Mouse (Mus musculus) erythroblast, adult 5-6 weeks (primary cell): ENCODE data around the gene Plekhf1. TPM values are rescaled to one million over a fixed set of nuclear protein-coding genes. Genes with fewer than 3 reads are reported as not detected.

Experiments used
- ATAC-seq: replicated peaks from 2 replicates; pipeline ENCODE4 v1.8.0; 2016; ENCODE audit warnings: moderate number of reproducible peaks, mild to moderate bottlenecking, moderate TSS enrichment, inconsistent platforms; ENCODE audit not compliant: poor library complexity, low FRiP score, severe bottlenecking
- total RNA-seq, 2 experiments: library from RNA; stranded (forward) in 1 of 2; stranded (reverse) in 1 of 2; fragments of 150-400 nt in 1 of 2; fragments of 200-764, 138-1000 nt in 1 of 2; gene quantifications; 2 replicates each; pipeline versions ENCODE4 v1.2.3 to v1.2.4; 2015 to 2017; ENCODE audit warnings: low replicate concordance in 2 of 2

The Plekhf1 gene
- total RNA-seq, 2 experiments from 2014 or later = 0.09 TPM; not detected in 1

DNA sequence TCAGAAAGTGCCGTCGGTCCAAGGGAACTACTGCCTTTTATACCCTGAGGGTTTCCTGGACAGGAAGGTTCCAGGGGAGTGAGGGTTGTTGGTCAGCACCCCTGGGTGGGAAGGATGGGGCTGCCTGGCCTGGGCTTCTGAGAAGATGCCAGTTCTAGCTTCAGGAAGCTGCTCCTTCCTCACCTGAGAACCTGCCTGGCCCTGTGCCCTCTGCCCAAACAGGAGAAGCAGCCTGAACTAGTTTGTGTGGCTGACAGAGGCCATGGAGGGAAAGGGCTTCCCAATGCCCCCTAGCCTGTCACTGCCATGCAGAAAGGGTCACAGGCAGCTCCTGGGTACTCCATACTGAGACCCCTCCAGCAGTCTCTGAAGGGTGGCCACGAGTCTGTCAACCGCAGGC, 8.3 kb downstream of the Plekhf1 start:
- ATAC-seq = no peak

DNA sequence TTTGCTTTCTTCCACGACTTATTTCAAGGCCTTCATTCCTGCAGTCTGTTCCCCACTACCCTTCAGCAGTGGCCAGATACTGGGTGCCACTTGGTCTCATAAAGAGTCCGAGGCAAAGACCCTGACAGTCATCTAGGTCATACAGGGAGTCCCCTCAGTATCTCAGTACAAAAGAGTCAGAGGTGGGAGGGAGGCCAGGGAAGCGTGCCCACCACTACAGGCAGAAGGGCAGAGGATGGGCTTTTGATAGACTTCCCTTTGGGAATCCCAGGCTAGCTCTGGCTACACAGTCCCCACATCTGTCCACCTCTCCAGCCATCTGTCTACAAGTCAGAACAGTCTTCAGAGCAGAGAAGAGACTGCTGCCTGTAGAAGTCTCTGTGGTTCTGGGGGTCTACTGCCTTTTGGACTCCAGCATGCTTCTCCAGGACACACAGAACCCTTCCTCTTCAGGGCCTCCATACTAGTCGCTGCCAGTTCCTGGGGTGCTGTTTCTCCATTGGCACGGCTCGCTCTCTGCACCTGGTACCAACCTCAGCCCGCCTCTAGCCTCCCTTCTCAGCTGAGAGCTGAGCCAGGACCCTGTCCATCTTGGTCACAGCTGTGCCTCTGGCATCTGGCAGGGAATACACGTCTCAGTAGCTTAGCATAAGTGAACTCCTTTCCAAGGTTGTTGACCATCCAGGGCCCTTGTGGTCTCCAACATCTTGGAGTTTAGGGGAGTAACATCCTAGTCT, 9.0 kb downstream of the Plekhf1 start:
- ATAC-seq = no peak

DNA sequence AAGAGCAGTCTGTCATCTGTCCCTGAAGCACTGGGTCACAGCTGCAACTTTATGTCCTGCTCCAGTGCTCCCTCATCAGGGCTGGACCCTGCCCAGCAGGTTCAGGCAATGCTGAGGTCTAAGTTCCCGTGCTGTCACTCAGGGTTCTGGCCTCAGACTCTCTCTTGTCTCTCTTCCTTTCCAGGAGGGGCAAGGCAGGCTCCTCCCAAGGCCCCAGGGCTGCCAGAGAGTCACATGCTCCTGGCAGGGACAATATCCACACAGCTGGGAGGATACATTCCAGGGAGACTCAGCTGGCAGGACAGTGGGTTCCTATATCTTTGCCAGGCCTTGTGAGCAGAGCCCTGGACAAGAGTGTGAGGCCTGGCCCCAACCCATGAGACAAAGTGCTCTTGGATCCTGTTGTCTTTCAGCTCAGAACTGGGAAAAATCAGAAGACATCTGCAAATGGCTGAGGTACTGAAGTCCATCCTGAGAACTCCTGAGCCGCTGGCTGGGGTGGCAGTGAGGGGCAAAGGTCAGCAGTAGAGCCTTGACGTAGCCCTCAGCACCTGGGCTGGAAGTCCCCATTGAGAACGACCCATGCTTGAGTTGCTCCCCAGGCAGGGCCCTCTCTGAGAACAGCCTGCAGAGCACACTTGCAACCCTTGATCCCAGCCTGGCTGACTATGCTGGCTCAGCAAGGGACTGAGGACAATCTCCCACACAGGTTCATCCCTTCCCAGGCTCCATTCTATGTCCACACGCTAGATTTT, 10.2 kb downstream of the Plekhf1 start:
- ATAC-seq = no peak

DNA sequence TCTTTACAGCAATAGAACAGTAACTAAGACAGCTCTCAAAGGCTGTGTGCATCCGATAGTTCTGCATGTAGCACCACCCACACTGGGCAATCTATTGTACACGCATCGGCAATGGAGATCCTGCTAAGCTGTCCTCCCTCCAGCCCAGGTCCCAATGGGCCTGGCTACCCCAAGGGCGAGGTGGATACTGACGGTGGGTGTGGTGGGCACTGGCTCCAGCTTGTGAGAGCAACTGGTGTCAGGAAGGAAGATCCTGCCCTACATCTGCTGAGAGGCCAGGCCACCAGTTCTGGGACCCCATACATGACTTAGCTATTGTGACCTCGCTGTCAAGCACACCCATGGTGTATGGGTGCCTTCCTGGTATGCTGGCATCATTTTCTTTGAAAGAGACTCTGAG, 12.1 kb downstream of the Plekhf1 start:
- no peak for ATAC-seq

DNA sequence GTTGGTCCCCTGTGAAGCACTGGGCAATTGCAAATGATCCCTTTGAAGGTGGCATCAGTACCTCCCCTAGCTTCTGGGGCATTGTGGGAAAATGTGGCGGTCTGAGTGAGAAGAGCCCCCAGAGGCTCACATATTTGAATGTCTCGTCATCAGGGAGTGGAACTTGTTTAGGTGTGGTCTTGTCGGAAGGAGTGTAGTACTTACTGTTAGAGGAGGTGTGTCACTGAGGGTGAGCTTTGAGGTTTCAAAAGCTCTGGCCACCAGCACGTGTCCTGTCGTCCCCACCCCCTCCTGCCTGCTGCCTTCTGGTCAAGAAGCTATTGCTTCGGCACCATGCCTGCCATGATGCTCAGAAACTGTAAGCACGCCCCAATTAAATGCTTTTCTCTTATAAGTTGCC, 12.5 kb downstream of the Plekhf1 start:
- ATAC-seq = no peak

DNA sequence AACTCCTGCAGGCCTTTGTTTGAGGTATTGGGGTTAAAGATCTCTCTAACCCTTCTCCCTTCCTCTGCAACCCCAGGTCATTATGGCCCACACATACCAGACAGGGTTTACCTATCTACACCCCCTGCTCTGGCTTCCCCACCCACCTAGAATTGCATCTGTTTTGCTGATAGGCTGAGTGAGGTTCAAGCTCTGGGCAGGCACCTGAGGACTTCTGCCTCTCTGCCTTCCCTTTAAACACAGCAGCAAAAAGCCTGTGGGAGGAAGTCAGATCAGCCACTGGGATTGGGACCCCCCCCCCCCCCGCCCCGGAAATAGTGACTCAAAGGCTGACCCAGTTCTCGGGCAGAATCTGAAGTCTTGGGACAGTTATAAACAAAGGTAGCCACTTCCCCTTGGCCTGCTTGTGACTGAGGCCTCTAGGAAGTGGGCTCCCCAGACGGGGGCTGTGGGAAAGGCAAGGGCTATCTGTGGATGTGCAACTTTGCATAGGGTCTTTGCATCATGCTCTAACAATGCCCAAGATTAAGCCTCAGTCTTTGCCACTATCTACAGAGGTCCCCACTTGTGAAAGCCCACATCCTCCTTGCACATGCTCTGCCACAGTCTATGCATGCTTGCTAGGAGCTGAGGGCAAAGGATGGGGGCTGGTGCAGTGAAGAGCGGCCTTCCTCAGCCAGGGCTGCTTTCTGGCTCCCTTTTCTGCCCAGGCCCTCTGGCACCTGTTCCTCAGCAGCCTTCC, 13.2 kb downstream of the Plekhf1 start:
- no peak for ATAC-seq

DNA sequence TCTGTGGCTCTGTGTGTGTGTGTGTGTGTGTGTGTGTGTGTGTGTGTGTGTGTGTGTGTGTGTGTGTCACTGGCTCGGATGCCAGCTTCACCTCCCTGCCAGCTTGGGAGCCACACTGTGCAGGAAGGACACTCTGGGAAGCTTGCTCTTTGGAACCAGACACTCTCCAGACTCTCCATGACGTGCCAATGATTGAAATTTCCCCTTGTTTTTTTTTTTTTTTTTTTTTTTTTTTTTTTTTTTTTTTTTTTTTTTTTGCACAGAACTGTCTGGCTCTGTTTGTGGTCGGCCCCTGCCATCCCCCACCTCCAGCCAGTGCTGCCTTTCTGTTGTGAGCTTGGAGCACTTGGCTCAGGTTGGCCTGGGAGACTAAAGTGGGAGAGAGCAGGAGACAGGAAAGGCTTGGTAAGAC, 15.2 kb downstream of the Plekhf1 start:
- no peak for ATAC-seq

DNA sequence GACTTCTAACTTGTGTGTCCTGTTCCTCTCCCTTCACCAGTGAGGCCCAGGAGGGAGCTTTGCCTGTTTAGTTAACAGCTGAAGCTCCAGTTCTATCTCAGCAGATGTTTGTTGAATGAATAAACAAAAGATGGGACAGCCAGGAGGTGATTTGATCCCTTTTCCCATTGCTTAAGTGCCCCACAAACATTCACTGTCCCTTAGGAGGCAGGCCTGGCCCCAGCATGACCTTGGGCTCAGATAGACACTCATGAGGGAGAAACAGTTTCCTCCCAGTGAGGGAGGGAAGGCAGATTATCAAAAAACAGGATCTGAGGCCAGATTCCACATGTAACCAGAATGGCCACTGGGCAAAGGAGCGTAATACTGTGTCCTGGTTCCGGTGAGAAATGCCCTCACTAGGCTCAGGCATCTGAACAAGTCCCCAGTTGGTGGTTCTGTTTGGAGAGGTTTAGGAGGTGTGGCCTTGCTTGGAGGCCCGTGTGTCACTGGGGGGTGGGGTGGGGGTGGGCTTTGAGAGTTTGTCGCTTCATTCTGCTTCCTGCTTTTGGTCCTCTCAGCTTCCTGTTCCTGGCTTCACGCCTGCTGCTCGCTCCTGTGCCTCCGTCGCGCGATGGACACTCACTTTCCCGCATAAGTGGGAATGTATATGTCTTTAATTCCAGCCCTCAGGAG, 18.2 kb downstream of the Plekhf1 start:
- no peak for ATAC-seq

DNA sequence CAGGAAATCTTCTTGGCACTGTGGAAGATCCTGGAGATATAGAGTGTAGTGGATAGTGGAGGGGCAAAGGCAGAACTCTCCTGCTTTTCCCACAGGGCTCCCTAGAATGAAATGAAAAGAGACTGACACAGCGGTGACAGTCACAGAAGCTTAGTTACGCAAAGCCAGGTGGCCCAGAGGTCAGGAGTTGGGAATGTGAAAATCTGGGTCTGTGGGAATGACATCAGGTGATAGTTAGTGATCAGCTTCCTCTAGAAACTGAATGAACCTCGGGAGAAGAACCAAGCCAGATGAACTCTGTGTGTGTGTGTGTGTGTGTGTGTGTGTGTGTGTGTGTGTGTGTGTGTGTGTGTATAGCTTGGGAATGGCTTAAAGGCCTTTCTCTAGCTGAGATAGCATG, 18.8 kb downstream of the Plekhf1 start:
- no peak for ATAC-seq

DNA sequence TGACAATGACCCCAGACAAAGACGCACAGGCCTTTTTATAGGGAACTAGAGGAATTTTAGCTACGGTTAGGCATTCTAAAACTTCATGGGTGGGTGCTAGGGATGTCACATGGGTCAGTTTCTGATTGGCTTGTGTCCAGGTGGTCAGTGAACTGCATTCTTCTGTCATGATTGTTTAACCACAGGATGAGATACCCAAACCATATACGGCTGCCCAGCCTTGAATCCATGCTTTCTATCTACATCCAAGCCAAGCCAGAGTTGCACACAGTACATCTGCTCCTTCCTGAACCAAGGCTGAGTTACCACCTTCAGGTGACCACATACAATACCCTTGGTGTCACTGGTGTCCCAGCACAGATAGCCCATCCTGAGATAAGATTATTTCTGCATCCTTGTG, 21.3 kb downstream of the Plekhf1 start:
- no peak for ATAC-seq

DNA sequence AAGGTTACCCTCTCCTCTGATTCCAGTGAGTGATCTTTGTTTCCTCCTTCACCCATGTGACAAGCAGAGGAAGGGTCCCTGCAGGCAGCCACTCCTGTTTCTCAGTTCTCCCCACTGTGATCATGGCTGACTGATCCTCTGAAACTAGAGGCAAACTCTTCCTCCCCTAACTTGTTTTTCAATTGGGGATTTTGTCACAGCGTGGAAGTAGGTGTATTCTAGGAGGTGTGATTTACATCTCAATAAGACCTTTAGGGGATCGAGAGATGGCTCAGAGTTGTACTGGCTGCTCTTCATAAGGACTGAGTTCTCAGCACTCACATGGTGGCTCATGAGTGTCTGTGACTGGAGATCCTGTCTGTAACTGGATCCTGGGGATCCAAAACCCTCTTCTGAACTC, 22.0 kb downstream of the Plekhf1 start:
- no peak for ATAC-seq

DNA sequence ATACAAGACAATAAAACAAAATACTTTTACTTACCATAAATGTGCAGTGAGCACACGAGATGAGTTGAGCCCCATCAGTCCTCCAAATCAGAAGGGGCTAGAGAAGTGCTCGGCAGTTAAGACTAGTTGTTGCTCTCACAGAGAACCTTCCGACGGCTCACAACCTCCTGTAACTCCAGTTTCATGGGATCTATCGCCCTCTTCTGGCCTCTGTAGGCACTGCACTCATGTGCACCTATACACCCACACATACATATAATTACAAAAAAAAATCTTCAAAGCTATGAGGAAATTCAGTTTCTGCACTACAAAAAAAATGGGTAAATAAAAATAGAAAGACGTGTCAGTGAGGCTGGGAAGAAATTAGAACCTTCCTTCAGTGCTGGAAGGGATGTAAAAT, 23.5 kb downstream of the Plekhf1 start:
- no peak for ATAC-seq

DNA sequence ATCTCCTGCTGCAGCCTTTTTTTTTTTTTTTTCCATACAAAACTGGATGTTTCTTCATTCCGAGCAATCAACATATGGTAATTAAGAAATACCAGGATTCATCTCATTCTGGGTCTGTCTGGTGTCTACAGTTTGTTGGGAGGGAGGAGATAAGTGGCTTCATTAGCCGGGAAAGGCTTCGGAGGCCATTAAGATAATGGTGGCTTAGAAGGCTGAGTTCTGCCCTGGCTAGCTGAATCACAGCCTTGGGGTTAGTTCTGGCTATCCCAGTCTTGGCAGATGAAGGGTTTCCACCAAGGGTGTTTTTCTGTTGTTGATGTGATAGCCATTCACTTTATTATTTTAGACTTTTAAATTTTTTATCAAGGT, 26.5 kb downstream of the Plekhf1 start:
- peak; percentile 12; the same call in 1 of the 2 replicates for ATAC-seq

DNA sequence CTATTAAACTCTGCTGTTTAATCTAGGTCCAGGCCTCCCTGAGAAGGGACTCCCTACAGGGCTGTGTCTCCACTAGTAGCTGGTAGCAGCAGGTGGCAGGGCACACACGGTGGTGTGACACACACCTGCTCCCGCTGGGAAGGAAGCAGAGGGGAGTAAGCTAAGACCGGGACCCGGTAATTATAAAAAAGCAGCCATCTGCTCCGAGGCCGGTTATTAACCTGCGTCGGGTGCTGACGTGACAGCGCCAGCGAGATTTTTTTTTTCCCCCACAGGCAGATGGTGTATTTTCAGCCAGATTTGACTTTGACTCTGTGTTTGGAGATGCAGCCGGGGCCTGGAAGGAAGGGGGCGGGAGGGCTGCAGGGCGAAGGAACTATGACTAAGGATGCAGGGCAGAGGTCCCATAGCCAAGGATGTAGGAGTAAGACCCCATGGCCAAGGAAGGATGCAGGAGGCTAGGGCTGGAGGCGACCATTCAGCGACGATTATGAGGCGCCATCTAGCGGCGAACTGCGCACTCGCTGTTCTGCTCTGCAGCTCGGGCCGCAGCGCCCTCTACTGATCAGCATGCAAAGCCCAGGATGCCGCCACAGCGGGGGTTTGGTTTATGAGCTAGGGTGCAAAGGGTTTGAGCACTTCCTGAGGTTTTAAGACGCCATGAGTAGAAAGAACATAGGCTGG, 27.1 kb downstream of the Plekhf1 start:
- peak; percentile 90 for ATAC-seq

DNA sequence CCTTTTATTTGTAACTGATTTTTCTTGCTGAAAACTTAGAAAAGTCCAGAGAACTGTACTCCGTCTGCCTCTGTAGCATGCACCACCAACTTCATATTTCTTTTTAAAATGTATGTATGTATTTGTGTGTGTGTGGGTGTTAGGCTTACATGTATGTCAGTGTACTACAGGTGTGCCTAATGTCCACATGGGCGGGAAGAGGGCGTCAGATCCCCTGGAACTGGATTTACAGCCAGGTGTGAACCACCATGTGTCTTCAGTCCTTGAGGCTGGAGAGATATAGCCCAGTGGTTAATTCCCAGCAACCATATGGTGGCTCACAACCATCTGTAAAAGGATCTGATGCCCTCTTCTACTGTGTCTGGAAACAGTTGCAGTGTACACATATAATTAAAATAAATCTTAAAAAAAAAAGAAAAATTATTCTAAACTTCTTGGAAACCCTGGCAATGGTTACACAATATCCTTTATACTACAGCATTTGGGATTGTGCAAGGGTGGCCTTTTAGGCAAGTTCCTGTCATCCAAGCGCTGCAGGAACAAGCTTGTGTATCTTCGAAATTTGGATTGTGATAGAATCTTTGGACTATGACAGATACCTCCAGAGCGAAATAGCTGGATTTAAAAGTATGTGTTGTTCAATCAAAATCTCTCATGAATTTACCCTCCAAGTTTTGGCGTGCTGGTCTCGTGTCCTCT, 27.8 kb downstream of the Plekhf1 start:
- no peak for ATAC-seq

DNA sequence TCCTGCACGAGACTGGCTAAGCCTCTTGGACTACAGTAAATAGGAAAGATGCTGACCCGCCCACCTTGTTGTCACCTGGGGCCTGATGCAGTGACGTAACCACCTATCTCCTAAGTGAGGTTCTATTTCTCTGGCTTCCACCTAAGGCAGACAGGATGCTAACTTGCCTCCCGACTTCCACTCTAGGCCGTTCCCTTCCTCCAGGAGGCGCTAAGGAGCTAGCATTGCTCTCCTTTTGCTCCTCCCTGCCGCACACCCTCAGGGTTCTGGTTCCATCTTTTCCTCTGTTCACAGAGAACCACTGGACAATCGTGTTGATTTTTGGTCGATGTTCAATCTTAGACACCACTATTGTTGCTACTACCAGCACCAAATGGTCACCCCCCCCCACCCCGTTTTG, 36.2 kb downstream of the Plekhf1 start:
- ATAC-seq = no peak

DNA sequence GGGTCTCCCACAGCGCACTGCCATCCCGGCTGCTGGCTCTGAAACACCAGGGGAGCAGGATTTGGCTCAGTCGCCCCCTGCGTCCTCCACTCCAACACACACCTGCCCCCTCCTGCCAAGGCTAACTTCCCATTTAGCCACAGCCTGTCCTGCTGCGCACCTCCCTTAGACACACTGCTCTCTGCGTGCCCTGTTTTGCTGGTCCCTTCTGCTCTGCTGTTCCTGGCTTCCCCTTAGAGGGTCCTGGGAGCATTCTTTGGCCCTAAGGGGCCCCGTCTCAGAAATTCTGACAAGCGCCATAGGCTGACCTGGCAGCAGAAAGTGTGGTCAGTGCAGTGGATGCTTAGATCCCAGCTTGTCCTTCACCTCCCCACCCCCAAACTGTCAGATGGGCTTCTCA, 36.7 kb downstream of the Plekhf1 start:
- no peak for ATAC-seq

DNA sequence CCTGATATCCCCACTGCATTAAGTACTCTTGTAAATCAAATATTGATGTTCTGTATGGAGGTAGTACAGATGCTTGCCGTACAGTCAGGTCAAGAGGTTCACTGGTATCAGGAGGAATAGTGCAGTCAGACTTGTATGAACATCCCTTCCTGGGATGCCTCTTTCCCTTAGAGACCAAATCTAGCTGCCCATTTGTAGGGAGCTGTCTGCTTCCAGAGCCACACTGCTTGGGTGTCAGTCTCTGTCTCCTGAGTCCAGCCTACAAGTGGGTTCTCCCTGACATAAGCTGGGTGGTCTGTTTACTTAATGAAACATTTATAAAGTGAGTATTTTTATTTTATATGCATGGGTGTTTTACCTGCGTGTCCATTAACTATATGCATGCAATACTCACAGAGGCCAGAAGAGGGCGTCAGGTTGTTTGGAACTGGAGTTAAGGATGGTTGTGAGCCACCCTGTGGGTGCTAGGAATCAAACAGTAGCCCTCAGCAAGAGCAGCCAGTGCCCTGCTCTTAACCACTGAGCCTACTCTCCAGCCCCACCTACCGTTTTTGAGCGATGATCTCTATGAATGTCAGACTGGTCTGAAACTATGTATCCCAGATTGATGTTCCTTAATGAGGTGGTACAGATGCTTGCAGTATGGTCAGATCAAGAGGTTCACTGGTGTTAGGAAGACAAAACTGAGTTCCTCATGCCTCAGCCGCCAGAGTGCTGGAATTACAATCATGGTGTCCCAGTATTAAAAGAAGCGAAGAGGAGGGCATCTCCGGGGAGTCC, 37.6 kb downstream of the Plekhf1 start:
- ATAC-seq = no peak
